Mouse (Mus musculus) spleen, postnatal 14 days (tissue): Measurements from ENCODE around the gene Tsc22d4.
"Not testable (repeated sequence)": the region's sequence is repeated elsewhere in the genome, so short reads cannot be mapped to it uniquely, and the experiment has no call there.

Experiments
- DNase-seq, 2 experiments: peaks; one replicate each; pipeline ENCODE4 v3.0.0; 2021 to 2022; ENCODE audit warnings: low spot score in 2 of 2

Tsc22d4 gene

DNA sequence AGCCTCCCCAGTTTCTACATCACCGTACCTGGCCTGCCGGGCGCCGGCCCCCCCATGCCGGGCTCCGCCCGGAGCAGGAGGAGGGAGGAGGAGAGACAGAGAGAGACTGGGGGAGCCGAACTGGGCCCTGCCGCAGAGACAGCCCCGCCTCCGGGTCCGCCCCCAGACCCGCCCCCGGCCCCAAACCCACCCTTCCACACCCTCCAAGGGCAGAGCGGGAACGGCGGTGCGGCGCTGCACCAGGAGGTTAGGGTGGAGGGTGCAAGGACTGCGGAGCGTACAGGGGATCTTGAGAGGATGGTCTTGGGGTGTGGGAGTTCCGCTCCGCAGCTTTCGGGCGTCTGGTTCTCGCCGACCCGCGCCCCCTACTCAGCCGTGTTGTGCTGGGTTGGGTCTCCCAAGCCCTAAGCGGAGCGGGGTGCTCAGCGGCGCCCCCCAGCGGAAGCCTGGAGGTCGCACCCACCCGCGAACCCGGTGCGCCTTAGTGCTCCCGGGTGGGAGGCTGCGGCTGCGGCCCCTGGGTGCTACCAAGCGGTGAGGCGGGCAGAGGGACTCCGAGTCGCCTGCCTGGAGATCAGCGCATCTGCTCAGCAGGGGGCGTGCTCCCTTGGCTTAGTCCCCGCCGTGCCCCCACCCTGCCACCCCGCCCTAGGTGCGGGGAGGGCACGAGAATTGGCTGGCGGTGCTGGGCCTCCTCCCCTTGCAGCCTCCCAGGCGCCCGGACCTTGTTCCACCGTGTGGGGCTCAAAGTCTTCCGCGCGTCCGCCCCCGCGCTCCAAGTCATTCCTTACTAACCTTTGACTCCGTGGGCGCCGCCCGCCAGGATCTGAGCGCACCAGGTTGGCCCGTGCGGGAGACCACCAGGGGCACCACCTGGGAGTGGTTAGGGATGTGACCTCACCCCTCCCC lies 4.3 kb upstream of the Tsc22d4 start, which contains the start of gene Nyap1:
Gene Nyap1, minus strand, starts transcription at position 585 of the 909 bp plus-strand sequence.
- peak; percentile 70 to 80 for DNase-seq

DNA sequence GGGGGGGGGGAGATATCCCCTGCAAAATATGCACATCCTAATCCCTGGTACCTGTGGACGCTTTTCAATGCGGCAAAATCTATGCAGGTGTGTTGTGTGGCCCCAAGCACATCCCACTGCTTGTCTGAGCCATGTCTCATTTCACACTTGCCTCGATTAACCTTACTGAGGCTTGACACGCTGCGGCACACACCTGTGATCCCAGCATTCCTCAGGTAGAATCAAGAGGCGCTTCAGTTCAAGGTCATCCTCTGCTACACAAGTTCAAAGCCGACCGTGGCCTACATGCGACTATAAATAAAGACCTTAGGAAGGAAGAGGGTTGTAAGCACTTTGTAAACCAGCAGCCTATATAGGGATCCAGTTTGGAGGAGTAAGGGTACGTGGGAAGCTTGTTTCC lies 3.5 kb upstream of the Tsc22d4 start:
- DNase-seq = no peak

DNA sequence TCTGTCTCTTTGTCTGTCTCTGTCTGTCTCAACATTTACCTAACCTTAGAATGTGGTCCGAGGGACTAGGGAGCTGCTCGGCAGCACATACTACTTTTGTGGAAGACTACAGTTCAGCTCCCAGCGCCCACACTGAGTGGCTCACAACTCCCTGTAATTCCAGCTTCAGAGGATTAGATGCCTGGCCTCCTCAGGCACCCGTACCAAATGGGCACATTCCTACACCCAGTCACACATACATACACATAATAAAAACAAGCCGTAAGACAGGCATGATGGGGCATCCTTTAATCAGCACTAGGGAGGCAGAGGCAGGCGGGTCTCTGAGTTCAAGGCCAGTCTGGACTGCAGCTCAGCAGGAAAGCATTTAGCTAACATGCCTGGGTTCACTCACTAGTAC lies 2.7 kb upstream of the Tsc22d4 start:
- no peak for DNase-seq

DNA sequence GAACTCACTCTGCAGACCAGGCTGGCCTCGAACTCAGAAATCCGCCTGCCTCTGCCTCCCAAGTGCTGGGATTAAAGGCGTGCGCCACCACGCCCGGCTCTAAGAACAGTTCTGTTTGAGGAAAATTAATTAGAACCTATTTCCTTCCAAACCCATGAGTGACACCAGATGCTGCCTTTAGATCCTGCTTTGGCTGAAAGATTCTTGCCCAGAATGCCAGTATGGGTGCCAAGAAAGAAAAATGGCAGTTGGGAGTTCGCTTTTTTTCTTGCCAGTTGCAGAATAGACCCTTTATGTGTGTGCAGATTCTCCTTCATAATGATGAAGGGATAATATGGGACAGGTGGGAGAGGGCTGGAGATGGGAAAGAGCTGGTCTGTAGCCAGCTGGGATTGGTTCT lies 1.3 kb upstream of the Tsc22d4 start:
- no peak for DNase-seq

DNA sequence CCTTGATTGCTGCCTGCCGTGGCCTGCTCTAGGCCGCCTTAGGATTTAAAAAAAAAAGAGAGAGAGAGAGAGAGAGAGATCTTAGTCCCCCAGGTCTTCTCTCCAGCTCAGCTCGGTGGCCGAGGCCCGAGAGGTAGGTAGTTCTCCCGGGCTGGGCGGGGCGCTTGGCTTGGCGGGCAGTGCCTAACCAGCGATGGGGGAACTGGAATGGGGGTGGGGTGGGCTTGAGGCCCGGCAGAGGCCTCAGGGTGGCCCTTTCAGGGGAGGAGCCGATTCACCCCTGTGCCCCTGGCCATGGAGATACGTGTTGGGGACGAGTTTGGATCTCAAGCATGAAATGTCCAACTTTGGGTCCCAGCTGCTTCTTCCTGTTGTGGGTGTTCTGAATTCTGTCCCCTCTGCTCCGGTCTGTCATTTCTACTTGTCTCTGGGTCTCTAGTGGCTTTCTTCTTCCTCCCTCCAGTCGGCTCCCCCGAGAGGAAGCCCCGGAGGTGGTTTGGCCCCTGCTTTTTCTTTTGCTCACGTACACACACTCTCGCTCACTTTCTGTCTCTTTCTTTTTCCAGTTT lies 836 bp downstream of the Tsc22d4 start:
- peak; percentile 66 to 70 for DNase-seq

DNA sequence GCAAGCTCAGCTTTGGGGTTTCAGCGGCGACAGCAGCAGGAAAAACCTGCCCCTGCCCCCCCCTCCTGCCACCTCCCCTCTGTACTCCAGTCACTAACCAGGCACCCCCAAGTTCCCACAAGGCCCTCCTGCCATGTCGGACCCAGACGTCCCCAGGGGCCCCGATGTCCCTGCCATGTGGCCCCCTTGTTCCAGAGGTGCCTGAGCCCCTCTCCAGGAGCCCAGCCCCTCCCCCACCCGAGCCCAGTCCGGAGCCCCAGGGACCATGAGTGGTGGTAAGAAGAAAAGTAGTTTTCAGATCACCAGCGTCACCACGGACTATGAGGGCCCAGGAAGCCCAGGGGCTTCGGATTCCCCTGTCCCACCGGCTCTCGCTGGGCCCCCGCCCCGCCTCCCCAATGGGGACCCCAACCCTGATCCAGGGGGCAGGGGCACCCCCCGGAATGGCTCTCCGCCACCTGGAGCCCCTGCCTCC lies 1.4 kb downstream of the Tsc22d4 start:
- peak in 1 of 2 experiments; percentile 23 for DNase-seq

DNA sequence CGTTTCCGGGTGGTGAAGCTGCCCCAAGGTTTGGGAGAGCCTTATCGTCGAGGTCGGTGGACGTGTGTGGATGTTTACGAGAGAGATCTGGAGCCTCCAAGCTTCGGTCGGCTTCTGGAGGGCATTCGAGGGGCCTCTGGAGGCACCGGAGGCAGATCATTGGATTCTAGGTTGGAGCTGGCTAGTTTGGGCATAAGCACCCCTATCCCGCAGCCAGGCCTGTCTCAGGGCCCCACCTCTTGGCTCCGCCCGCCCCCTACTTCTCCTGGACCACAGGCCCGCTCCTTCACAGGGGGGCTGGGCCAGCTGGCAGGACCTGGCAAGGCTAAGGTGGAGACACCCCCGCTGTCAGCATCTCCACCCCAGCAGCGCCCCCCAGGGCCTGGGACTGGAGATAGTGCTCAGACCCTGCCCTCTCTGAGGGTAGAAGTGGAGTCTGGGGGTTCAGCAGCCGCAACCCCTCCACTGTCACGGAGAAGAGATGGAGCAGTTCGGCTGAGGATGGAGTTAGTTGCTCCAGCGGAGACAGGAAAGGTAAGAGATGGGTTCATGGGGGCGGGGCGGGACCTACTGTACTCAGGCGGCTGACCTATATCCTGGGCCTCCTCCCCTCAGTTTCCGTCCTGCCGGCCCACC lies 1.9 kb downstream of the Tsc22d4 start:
- DNase-seq = peak; percentile 42 to 49

DNA sequence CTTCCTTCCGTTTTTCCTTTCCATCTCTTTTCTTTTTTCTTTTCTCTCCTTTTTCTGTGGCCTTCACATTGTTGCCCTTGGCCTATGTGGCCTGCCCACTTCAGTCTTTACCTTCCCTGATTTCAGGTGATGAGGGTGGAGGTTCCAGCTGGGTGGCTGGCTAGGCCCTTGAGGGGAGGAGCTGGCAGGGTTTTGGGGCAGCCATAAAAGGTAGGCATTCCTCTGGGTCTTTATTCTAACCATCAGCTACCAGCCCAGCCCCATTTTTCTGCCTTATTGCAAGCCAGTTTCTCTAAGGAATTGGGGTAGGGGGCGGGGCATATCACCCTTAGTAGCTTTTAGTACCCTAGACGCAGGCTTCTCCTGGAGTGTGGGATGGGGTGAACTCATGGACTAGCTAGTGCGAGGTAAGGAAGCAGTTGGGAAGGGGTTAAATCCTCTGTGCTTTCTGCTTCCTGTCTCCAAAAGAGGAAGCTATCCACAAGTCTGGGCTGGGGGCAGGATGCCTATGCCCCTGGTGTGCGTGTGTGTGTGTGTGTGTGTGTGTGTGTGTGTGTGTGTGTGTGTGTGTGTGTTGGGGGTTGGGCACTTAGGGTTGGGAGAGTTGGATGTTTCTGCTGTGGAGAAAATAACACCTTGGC lies 2.7 kb downstream of the Tsc22d4 start:
- DNase-seq = no peak

DNA sequence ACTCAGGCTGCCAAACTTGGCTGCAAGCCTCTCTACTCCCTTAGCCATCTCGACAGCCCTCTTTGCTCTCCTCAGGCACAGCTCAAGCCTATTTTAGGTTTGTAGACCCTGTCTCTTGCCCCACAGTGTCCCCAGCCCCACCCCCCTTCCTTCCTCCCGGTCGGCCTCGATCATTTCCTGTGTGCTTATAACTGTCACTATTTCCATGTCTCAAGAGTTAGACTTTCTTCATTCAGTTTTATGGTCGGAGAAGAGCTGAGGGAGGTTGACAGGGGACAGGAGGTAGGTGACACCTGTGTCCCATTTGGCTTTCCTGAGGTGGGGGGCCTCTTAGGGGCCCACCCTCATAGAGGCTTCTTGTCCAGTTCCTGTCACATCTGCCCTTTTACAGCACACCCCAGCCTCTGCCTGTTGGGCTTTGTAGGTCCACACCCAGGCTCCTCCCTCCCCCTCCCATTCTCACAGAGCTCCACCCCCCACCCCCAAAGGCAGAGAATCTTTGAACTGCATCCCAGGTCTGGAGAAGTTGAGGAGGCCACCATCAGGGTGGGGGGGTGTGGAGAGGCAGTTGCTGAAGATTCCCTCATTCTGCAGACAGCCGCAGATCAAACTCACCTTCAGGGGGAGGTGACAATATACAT lies 3.8 kb downstream of the Tsc22d4 start:
- DNase-seq = no peak

DNA sequence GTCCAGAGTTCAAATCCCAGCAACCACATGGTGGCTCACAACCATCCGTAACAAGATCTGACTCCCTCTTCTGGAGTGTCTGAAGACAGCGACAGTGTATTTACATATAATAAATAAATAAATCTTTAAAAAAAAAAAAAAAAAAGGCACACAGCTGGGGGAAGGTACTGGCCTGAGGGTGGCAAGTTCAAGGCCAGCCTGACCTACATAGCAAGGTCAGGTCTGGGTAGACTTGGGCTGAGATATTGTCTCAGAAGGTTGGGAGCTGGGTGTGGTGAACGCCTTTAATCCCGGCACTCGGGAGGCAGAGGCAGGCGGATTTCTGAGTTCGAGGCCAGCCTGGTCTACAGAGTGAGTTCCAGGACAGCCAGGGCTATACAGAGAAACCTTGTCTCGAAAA lies 4.7 kb downstream of the Tsc22d4 start:
- not testable (repeated sequence) for DNase-seq

DNA sequence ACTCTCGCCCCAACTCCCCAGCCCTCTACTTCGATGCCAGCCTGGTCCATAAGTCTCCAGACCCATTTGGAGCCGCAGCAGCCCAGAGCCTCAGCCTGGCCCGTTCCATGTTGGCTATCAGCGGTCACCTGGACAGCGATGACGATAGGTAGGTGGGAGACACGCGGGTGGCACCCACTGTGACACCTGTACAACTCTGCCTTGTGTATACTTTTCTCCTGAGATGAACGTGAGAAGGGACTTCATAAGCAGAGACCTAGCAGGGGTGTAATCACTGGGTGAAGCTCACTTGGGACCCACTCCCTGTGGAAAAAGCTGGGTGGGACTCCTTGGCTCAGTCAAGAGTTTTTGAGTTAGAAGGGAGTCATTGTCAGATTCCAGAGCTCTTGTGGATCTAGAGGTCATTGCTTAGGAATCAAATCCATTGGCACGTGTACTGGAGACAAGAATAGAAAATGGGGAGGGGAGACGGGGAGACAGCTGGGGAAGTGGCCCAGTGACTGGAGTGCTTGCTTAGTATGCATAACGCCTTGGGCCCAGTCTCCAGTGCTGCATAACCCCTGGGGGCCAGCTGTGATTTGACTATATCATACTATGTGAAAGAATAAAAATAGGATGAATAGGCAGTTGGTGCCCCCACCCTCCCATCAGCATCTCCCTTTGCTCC lies 5.8 kb downstream of the Tsc22d4 start:
- DNase-seq = no peak

DNA sequence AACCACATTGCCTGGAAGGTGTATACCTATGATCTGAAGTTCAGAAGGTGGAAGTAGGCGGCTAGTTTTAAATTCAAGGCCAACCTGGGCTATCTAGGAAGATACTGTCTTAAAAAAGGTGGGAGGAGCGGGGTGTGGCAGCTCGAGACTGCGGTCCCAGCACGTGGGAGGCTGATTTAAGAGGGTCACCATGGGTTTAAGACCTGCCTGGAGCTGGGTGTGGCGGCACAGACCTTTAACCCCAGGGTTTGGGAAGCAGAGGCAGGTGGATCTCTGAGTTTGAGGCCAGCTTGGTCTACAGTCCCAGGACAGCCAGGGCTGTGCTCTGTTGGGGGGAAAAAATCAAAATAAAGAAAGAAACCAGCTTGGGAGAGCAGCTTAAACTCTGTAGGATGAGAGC lies 6.5 kb downstream of the Tsc22d4 start:
- DNase-seq = no peak

DNA sequence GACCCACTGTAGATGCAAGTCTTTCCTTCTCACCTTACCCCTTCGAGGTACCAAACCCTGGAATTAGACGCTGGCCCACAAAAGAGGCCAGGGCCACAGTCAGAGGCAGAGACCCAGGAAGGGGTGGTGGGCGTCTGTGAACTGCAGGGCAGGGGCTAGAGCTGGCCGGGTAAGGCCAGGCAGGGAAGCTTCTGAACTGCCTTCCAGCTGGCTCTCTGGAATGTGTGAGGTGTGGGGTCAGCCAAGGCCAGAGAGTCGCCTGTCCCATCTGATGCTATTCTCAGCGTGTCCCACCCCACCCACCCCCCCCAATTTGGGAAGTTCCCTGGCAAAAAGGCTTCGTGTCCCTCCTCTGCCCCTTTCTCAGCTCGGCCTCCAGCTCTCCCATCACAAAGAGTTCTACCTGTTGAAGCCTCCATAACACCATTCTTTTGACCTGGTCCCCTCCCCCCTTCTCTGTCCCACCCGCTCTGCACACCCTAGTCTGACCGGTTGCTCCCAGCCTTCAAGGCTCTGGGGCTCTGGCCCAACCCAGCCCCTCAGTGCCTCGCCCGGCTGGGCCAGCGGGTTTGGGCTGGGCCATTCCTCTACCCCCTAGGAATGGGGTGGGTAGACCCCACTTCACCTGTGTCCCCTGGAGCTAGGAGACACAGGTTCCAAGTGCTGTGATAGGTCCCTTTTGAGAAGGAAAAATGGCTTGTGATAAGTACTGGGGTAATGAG lies 7.7 kb downstream of the Tsc22d4 start:
- DNase-seq = no peak

DNA sequence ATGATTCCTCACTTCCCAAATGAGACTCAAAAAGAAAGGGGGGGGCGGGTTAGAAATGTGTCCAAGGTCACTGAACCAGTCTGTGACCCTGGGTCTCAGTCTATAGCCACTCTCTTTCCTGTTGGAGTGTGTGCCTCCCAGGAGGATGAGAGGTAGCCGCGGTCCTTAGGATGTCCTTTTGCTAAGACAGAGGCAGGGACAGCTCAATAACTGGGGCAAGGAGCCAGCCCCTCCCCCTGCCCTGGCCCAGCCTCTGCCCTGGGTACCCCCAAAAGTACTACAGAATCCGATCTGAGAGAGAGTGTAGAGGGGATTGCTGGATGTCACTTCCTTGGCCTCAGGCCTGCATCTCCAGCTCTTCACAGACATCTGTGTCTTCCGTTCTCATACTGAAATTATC lies 9.9 kb downstream of the Tsc22d4 start:
- no peak for DNase-seq

DNA sequence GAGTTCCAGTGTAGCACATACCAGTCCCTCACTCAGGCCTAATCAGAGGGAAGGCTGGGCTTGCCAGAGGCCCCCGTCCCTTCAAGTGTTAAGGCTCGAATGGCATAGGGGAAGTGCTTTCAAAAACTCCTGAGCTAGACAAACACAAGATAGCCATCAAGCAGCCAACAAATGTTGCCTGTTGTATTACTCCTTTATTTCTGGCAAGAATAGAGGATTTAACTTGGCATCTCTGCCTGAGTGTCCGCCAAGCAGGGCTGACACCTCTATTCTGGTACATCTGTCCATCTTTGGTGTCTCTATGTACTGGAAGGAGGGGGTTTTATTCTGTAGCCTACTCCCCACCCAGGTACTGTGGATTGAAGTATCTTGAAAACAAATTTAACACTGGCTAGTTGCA lies 10.6 kb downstream of the Tsc22d4 start:
- no peak for DNase-seq

DNA sequence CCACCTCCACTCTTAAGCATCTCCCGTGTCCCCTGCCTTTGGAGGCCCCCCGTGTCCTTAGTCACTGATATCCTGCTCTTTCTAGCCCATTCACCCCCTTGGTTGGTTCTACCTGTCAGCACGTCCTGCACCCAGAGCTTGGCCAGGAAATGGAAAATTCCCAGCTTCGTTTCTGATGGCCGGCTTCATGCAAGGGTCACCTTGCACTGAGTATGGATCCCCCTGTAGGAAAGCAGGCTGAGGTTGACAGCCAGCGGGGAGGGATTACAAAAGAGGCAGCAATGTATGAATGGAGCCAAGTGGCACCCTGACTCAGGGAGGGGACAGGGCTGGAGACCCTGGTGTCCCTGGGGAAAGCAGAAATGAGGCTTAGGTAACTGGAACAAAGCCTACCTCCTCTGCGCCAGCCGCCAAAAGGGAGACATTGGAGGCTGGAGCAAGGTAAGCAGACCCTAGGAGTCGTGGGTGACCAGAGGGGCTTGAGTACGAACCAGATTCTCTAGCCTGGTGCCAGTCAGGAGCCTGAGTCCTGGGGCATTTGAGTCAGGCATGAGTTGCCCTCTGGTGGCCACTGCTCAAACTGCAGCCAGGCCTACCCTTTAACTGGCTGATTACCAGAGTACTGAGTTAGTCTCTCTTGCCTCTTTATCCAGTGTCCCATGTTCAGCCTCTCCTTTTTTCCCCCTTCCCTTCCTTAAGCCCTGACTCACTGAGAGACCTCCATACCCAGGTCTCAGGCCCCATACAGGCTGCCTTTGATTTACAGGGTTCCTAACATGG lies 11.5 kb downstream of the Tsc22d4 start:
- peak; percentile 76 to 87 for DNase-seq

DNA sequence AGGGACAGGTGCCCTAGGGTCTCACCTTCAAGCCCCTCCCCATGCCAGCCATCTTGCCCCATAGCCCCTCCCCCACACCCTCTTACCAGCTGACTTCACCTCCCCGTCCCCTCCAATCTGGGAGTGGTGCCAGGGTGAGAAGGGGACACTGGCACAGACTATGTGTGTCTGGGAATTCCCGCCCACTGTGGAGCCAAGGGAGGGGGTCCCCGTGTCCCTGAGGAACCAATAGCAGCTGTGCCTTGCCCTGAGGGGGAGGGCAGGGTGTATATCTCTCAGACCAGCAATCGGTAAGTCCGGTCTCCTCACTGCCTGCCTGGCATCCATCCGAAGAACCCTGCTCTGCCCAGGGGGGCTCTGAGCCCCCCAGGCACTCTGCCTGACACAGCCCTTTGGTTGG lies 12.4 kb downstream of the Tsc22d4 start:
- no peak for DNase-seq

DNA sequence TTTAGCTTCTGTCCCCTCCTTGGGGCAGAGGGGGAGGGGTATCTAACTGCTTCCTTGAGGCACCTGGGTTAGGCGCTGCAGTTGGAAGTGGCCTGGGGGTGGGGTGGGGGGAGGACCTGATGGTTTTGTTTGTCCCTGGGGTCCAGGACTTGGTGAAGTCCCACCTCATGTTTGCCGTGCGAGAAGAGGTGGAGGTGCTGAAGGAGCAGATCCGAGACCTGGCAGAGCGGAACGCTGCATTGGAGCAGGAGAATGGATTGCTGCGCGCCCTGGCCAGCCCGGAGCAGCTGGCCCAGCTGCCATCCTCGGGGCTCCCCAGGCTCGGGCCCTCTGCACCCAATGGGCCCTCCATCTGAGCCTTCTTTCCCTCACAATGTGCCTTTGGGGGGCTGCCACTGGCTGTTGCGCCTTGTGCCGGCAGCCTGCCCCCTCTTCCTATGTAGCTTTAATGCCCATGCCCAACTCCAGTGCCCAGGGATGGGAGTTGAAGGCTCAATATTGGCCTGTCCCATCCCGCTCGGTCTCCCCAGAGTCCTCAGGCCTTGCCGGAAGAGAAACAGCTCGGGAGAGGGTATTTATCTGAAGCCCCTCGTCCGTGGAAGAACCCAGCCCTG lies 13.5 kb downstream of the Tsc22d4 start:
- DNase-seq = no peak

DNA sequence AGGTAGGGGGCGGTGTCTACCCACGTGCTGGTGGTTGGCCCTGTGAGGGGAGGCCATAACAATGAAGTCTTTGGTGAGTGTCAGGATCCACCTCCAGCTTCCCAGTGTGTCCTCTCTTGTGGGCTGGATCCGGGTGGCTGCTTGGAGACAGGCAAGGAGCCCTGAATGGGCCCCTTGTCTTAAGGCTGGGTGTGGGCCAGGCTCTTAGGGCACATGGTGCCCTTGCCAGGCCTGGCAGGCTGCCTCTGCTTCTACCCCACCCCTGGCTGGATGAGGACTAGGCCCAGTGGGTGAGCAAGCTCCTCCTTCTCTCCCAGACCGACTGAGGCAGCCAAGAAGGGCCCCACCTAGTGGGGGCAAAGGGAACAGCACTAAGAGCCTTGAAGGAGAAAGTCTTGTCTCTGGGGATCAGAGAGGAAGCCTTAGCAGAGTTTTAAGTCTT lies 14.5 kb downstream of the Tsc22d4 start:
- DNase-seq = peak; percentile 67 to 81
